Mouse (Mus musculus): ENCODE data around the gene Ccdc126. TPM values are rescaled to one million over a fixed set of nuclear protein-coding genes. Genes with fewer than 3 reads are reported as not detected.

Gene Ccdc126
- total RNA-seq, 2 experiments from 2014 or later = 1.9 to 2.4 TPM

DNA sequence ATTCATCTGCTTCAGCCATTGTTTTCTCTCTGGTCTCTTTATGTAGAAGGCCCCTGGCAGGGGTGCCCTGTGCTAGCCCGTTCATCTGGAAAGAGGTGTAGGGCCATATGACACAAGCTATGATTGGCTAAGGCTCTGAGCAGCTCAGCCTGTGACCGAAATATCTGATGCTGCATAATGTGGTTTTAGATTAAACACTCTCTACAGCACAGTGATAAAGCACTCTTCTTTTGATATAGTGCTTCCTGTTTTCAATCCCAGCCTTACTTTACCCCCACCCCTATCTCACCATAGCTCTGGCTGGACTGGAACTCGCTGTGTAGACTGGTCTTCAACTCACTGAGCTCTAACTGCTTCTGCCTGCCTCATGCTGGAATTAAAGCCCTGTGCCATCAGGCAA, 2.3 kb downstream of the Ccdc126 start:
- Histone ChIP-seq H3K4me3 (no peak overlapping the region), H3K27ac (no peak overlapping the region)
- intact Hi-C loops (cut with DNase I) = no loop called here
- TF ChIP-seq CTCF (IDR thresholded peaks at IDR 0.05) = no peak
- DNase-seq = no peak

DNA sequence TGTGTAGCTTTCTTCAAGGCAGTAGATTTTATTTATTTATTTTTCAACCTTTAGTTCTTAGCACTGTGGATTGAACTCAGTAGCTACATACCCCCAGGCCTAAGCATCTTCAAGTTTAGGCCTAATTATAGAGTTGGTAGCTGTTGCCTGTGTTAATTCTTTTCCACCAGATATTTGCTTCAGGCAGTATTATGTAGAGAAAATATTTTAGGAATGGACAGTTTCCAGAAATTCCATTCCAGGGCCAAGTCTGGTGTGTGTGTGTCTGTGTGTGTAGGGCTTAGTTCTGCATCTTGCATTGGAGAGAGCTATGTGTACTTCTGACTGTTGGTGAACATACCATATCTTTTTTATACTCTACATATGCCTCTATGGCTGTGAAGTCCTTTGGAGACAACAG, 3.0 kb downstream of the Ccdc126 start:
- no peak for DNase-seq
- no peak for TF ChIP-seq CTCF (IDR thresholded peaks at IDR 0.05)
- Histone ChIP-seq H3K27ac (no peak overlapping the region), H3K4me3 (no peak overlapping the region)
- intact Hi-C loops (cut with DNase I) = no loop called here

DNA sequence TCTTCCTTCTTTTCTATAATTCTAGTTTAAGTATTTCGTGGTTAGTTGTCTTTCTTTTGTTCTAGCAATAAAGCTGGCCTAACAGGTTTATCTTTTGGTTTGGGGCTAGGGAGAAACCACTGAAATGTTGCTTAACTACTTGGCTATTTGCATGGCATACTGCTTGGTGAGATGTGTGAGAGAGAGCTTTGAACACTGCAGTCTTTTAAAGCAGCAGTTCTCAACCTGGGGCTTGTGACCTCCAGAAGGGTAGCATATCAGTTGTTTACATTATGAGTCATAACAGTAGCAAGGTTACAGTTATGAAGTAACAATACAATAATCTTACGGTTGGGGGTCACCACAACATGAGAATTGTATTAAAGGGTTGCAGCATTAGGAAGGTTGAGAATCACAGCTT, 3.9 kb downstream of the Ccdc126 start:
- DNase-seq = no peak
- H3K27ac ChIP-seq = no peak overlapping the region
- intact Hi-C loops (cut with DNase I) = no loop called here
- TF ChIP-seq CTCF (IDR thresholded peaks at IDR 0.05) = no peak
- no peak overlapping the region for H3K4me3 ChIP-seq

- no peak overlapping the region for H3K4me3 ChIP-seq
- intact Hi-C loops (cut with DNase I) = no loop called here
These were observed 5.5 kb downstream of the Ccdc126 start for GRCm38 (mm10) chr6:49324528-49324927.

GRCm38 (mm10) chr6:49325294-49325693, 6.2 kb downstream of the Ccdc126 start:
- H3K27ac ChIP-seq = no peak overlapping the region
- H3K4me3 ChIP-seq = no peak overlapping the region
- intact Hi-C loops (cut with DNase I) = no loop called here
- TF ChIP-seq CTCF (IDR thresholded peaks at IDR 0.05) = no peak
- no peak for DNase-seq

More at GRCm38 (mm10) chr6:49324528-49324927, 5.5 kb downstream of the Ccdc126 start:
- no peak for DNase-seq
- TF ChIP-seq CTCF (IDR thresholded peaks at IDR 0.05) = no peak
- H3K27ac ChIP-seq = no peak overlapping the region

- intact Hi-C loops (cut with DNase I) = no loop called here
- TF ChIP-seq CTCF (IDR thresholded peaks at IDR 0.05) = no peak
- no peak overlapping the region for H3K27ac ChIP-seq
- no peak for DNase-seq
- H3K4me3 ChIP-seq = no peak overlapping the region
These were observed 7.8 kb downstream of the Ccdc126 start for GRCm38 (mm10) chr6:49326846-49327245.

DNA sequence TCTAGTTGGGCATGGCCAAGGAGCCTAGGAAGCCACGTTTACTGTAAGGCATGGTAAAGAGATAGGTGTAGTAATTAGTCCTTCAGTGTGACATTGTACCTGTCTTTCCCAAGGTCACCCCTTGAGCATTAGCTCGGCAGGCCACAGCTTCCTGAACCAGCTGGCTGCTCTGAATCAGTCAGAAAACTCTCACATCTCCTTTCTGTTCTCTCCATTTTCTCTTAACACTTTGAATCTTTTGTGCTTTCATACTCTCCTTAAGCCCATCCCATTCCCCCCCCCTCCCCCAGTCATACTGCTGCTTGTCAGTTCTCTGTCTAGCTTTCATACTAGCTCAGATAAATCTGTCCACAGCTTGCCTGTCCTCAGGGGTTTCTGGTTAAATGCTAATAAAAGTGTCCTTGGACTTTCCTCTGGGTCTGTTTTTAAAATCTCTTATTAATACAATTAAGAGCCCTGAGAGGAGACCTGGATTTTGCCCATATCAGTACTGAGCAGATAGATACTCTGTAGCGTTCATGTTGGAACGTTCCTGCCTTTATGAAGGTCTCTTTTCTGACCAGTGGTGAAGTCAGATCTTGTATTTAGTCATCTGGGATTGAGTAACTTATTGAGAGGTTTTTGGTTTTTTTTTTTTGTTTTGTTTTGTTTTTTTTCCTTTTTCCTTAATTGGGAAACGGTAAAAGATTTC, 12.4 kb downstream of the Ccdc126 start:
- intact Hi-C loops (cut with DNase I) = no loop called here
- Histone ChIP-seq H3K4me3 (no peak overlapping the region), H3K27ac (no peak overlapping the region)
- no peak for DNase-seq
- no peak for TF ChIP-seq CTCF (IDR thresholded peaks at IDR 0.05)

DNA sequence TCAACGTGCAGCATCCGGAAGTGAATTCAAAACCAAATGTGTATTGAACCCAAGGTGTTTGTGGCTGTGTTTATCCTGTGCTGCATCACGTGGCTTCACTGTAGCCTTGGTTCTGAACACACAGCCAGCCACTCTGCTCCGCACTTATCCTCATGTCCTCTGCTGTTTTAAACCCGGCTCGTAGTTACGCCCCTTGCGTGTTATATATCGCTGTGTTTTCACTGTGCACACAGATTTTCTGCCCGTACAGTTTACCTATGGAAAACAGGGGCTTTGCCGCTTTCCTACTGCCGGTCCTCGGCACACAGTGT, 12.9 kb downstream of the Ccdc126 start:
- intact Hi-C loops (cut with DNase I) = no loop called here
- Histone ChIP-seq H3K27ac (no peak overlapping the region), H3K4me3 (no peak overlapping the region)
- no peak for DNase-seq
- no peak for TF ChIP-seq CTCF (IDR thresholded peaks at IDR 0.05)

GRCm38 (mm10) chr6:49338566-49338965, 19.5 kb downstream of the Ccdc126 start:
- no peak for TF ChIP-seq CTCF (IDR thresholded peaks at IDR 0.05)
- intact Hi-C loops (cut with DNase I) = no loop called here
- no peak for DNase-seq
- no peak overlapping the region for H3K27ac ChIP-seq
- H3K4me3 ChIP-seq = no peak overlapping the region

- Histone ChIP-seq H3K27ac (no peak overlapping the region), H3K4me3 (no peak overlapping the region)
- TF ChIP-seq CTCF (IDR thresholded peaks at IDR 0.05) = no peak
- intact Hi-C loops (cut with DNase I) = no loop called here
- DNase-seq = no peak
These were observed 20.1 kb downstream of the Ccdc126 start for GRCm38 (mm10) chr6:49339145-49339544.

GRCm38 (mm10) chr6:49343737-49344469, 24.8 kb downstream of the Ccdc126 start:
- TF ChIP-seq CTCF (IDR thresholded peaks at IDR 0.05) = no peak
- no peak overlapping the region for H3K4me3 ChIP-seq
- intact Hi-C loops (cut with DNase I) = no loop called here
- no peak for DNase-seq
- no peak overlapping the region for H3K27ac ChIP-seq

DNA sequence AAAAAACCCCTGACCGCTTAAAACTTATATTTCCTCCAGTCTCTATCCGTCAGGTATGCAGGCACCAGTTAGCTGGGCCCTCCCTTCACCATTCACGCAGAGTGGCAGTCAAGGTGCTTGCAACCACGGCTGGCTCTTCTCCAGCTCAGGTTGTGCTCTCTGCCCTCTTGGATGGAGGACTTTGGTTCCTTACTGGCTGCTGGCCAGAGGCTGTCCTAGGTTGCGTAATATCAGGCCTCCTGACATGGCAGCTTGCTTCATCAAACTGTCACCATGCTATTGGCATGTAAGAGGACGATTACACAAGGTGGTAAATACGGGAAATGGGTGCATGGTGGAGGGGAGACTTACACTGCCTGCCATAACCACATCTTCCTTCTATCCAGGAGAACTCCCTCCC, 30.8 kb downstream of the Ccdc126 start:
- DNase-seq = no peak
- no peak for TF ChIP-seq CTCF (IDR thresholded peaks at IDR 0.05)
- H3K27ac ChIP-seq = no peak overlapping the region
- H3K4me3 ChIP-seq = no peak overlapping the region
- intact Hi-C loops (cut with DNase I) = no loop called here

DNA sequence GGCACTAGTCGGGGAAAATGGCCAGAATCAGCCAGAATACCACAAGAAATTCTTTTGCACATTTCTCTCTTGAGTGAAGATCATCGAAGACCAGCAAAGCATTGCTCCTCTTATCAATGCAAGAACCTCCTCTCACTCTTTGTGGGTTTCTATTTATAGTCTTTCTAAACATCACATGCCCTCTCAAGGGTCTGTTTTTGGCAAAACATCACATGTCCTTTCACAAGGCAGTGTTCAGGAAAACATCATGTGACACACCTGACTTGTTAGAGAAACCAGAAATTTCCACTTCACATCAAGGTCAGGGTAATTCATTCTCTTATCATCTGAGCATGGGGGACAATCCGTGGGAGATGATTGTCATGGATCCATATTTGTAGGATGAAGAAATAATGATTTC, 35.5 kb downstream of the Ccdc126 start:
- H3K27ac ChIP-seq = no peak overlapping the region
- TF ChIP-seq CTCF (IDR thresholded peaks at IDR 0.05) = no peak
- H3K4me3 ChIP-seq = no peak overlapping the region
- no peak for DNase-seq
- intact Hi-C loops (cut with DNase I) = no loop called here

DNA sequence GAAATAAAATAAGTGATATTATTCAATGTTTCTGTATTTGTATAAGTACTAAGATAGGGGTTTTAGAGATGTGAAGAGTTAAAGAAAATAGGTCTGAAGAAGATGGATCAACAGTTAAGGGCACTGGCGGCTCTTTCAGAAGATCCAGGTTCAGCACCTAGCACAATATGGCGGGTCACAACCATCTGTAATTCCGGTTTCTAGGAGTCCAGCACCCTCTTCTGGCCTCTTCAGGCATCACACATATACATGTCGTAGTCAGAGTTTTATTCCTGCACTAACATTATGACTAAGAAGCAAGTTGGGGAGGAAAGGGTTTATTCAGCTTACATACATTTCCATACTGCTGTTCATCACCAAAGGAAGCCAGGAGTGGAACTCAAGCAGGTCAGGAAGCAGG, 36.1 kb downstream of the Ccdc126 start:
- TF ChIP-seq CTCF (IDR thresholded peaks at IDR 0.05) = peak; percentile 17; the same call in 1 of the 2 replicates
- DNase-seq = no peak
- intact Hi-C loops (cut with DNase I) = no loop called here
- H3K27ac ChIP-seq = no peak overlapping the region
- H3K4me3 ChIP-seq = no peak overlapping the region
